Mouse (Mus musculus) lung, postnatal 36 days (tissue): ENCODE results near the gene Il12a.

Source experiments
- DNase-seq: peaks from one replicate; pipeline ENCODE4 v3.0.0; 2022; ENCODE audit warnings: mixed read lengths

Gene Il12a

GRCm38 (mm10) chr3:68690344-68690743 is at the start of gene Il12a:
Gene Il12a (plus strand): TSS chr3:68690644.
- DNase-seq: no peak

DNA sequence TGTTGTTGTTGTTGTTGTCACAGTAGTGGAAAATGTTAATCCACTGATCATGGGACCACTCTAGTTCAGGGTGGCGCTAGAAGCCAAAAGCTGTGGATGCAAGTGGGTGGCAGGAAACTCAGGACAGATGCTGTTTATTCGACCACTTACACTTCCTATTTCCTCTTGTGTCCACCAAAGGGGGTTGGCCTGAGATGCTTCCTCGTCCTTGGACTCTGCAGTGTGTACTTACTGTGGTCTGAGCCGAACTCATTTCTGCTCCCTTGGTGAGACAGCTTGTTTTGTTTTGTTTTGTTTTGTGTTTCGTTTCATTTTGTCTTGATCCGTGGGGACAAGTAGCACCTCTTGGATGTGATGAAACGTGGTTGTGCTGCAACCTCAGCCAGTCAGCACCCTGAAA is 47.5 kb upstream of the Il12a start:
- no peak for DNase-seq

DNA sequence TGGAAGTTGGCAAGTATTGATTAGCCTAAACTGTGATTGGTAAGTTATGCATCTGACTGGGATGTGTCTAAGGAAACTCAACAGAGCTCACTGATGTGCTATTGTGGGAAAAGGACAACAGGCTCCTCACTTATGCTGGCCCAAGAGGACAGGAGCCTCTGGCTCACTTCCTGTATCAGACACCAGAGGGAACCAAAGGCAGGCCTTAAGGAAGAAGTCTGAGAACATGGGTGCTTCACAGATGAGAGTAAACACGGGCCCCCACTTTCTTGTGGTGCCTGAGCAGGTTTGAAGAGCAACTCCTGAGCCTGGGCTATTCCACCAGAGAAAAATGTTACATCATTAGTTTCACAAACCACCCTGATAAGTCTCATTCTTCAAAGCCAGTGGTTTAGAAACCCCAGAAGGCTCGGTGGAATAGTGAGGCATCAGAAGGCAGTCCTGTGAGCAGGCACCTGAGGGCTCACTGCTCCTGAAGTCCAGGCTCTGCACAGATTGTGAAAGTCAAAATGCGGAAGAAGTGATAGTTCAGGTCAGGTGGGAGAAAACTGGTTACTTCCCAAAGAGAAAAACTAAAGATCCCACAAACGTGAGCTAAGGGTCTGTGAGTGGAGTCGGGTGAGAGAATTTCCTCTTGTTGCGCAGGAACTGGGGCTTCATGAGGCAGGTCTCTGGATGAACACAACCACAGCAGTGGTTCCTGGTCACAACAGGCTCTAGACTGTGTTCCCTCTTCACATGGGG is 43.9 kb upstream of the Il12a start:
- peak; percentile 62 for DNase-seq

DNA sequence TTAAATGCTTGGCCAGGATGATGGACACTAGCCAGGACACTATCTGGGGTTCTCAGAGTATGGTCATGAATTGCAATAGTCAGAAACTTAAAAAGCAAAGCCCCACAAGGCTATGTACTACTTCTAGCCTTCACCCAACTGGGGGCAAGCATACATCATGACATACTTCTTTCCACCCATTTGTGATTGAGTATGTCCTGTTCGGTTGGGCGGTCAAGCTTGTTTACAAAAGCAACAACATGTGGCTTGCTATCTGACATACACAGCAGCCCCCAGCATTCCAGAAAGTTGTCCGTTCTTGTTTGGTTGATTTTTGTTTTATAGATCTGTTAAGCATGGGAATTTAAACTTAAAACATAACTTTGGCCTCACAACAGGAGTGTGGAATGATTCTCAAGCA is 43.2 kb upstream of the Il12a start:
- no peak for DNase-seq

GRCm38 (mm10) chr3:68650251-68650650 is 40.2 kb upstream of the Il12a start:
- DNase-seq: no peak

DNA sequence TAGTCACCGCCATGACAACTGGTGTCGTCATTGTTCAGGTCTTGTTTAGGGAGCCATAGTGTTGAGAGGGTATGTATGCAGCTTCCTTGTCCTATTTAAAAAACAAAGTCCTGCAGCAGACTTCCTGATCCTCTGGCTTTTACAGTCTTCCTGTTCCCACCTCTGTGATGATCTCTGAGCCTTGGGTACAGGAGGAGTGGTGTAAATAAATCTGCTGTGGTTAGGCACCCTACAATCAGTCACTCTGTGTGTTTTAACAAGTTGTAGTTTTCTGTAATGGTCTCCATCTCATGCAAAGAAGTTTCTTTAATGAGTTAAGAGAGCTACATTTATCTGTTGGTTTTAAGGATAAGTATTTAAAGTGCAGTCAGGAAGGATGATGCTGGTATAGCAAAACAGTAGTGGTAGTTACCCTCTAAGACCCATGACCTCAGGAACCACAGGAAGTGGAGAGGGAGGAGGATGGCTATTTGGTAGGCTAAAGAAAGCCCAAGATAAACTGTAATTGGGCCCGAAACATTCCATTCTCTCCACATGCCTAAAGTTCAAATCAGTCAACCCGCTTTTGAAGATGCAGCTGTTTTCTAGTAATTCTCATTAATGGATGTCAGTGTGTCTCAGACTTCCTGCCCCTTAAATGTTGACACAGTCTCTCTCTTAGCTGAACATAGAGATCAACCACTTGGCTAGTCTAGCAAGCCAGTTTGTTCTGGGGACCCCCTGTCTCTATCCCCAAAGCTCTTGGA is 33.7 kb upstream of the Il12a start:
- no peak for DNase-seq

DNA sequence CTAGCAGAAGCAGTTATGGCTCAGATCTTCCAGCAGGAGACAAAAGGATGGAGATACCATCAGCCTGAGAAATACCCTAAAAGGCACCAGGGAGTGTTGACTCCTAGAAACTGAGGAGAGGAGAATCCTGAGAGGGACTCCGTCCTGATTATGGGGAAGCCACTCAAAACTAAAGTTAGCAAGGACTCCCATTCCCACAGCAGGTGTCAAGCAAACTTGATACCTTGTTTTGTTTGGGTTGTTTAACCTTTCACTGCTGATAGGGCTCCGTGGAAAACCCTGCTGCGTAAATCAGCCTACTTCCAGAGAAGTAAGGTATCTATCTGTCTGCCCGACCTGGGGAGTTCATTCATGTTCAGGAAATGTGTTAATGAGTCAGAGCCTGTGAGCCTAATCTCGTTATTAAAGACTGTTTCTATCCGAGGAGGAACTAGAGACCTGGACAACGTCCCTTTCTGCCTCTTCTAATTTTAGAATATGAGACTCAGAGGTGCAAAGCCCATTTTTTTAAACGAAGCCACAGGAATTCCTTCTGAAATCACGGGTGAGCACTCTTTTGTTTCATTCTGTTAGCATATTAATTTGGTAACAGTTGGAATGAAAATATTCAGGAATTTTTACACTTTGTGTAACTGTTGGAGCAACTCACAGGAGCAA is 32.7 kb upstream of the Il12a start:
- no peak for DNase-seq

- DNase-seq: no peak
Measured at GRCm38 (mm10) chr3:68659996-68660395, 30.4 kb upstream of the Il12a start.

GRCm38 (mm10) chr3:68660538-68660937 is 29.9 kb upstream of the Il12a start:
- DNase-seq: no peak

DNA sequence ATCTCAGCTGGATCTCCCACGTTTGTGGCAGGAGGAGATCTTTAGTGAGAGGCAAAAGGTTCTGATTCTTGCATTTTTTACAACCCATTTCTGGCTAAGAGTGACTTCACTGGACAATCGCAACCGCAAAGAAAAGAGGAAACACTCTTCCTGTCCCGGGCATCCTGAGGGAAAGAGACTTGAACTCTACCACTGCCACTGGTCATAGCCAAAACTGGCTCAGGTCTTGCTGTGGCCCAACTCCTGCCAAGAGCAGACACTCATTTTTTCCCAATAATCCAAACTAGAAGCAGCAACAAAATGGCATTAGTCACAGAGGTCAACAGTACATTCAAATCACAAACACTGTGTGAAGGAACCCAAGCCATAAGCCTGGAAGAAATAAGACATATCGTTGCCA is 28.1 kb upstream of the Il12a start:
- no peak for DNase-seq

GRCm38 (mm10) chr3:68664337-68664736 is 26.1 kb upstream of the Il12a start:
- no peak for DNase-seq

GRCm38 (mm10) chr3:68666377-68666776 is 24.1 kb upstream of the Il12a start:
- no peak for DNase-seq

DNA sequence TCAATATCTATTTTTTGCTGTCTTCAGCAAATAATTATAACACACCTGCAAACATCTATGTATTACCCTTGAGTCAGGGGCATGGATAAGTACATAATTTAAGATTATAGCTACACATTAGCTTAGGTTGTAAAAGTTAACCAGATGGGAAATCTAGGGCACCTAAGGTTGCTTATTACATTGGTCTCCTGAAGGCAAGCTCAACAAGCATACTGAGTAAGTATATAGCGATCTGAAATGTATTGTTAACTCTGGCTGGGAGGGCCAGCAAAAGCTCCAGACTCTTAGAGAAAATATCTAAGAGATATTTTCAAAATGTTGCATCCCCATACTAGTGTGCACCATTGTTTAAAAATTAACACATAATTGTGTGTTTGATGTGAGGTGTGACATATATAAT is 22.6 kb upstream of the Il12a start:
- no peak for DNase-seq

GRCm38 (mm10) chr3:68669418-68669974 is 20.9 kb upstream of the Il12a start:
- DNase-seq: no peak

DNA sequence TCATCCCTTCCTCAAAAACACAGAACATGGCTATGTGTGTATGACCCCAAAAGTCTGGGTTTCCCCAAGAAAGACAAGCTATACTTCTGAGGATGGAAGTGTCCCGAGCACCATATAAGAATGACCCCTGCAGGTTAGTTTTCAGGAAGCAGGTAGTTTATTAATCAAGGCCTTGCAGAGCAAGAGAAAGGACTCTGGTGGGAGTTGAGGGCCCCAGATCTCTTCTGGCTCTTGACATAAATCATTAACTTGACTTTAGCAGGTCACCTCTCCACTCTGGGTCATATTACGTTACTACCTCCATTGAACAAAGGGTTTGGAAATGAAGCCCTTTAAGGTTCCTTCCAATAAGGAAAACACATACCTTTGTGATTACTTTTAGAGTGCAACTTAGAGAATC is 15.7 kb upstream of the Il12a start:
- no peak for DNase-seq

DNA sequence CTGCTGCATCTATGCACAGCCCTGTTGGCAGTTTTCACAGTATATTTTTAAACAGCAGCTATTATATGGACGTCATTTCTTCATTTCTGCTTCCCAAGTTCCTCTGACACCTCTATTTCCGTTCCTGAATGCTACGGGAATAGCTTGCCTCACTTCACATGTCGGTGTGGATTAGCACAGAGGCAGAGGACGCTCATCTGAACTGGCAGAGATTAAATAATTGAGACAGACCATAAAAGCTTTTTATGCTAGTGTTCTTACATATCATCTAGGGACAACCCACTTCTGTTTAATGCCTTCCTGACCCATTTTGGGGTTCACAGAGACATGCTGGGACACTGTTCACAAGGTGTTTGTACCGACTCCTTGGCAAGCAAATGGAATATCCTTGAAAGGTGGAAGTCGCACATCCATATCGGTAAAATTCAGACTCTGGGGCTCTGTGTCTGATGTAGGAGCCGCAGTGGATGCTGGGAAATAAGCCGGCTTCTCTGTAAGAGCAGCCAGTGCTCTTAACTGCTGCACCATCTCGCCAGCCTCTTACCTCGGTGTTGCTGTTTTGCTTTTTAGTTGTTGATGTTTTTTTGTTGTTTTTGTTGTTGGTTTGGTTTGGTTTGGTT is 15.1 kb upstream of the Il12a start:
- no peak for DNase-seq

DNA sequence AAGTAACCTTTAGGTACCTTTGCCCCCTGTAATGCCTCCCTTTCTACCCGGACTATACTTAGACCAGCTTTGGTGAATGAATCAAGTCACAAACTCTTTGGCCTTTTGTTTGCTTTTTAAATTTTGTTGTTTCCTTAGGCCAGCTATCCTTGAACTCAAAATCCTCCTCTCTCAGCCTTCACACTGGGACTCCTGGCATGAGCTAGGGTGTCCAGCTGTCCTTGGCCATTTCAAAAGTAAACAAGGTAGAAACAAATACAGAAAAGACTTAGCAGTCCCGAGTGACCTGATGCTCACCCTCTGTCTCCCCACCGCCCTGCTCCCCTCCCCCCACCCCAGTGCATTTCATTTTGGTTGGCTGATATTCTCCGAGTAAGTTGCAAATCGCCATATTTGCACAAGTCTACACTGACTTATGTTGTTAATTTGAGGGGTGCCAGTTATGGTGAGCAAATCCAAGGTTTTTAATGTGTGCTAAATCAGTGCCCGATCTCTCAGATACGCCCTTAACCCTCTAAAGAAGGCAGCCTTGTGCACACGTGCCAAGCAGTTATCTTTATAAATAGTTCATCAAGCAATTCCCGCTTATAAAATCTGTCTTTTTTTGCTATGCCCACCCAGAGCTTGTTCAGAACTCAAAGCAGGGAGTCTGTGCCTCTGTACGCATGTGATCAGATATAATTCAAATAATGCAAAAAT is 14.3 kb upstream of the Il12a start:
- no peak for DNase-seq

DNA sequence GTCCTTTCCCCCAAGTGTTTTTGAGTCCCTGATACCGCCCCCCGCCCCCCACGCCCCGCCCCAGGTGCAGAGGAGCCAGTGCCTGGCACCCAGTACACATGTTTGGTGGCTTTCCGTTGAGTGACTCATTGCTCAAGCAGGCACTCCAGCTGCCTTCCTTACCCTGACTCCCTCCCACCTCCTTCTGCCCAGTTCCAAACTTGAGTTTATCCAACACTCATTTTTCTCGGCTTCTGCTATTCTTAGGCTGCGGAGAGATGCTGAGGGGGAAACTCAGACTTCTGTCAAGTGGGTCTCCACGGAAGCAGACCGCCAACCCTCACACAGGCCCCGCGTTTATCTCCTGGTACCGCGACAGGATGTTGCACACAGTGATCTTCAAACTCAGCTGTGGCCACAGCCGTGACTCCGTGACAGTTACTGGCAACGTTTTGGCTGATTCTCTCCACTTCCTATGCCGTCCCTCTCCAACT is 13.6 kb upstream of the Il12a start:
- DNase-seq: peak; percentile 85

- DNase-seq: no peak
Measured at GRCm38 (mm10) chr3:68678805-68679585, 11.4 kb upstream of the Il12a start.

- DNase-seq: no peak
Measured at GRCm38 (mm10) chr3:68683579-68683978, 6.9 kb upstream of the Il12a start.

GRCm38 (mm10) chr3:68684207-68684606 is 6.2 kb upstream of the Il12a start:
- DNase-seq: no peak
